ENCODE assay signal across 8 mouse cellular contexts in the genomic region with DNA sequence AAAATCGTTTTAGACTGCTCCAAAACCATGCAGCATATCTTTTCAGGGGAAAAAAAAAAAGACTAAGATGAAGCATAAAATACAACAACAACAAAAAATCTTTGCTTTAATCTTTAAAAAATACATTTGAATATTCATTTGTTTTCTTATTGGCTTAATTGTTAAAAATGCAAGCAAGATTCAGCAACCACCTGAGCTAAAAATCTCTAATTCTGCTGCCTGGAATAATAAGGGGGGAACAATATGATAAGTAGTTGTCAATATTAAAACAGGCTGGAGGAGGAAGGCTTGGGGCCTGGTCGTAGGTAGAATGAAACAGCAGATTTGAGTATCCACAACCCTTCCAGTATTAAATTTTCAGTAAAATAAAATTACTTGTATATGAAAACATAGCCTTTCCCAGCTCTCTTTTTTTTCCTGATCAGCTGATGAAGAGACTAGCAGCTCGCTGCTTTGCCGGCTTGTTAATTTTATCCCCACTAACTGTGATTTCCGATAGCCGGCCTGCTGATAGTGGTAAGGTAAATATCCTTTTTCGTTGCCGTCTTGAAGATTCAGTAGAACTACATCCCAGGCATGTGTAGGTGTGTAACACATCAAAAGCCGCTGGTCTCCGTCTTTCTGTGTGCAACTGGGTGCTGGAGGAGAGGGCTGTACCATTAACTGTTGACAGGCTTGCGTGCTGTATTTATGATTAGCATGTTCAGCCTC.
A peak's percentile ranks its signal among the peaks of the same experiment; 100 is the strongest.
DNase-seq lines count a peak whose midpoint lies in the region; ATAC-seq and TF ChIP-seq lines count a peak whose summit lies in the region.

No protein-coding gene starts in this region.

- peaks cover 16% of the 10 kb centered on the region for H3K4me1 ChIP-seq in heart, embryonic 16.5 days (ENCODE audit: control insufficient read depth, insufficient read depth, low read length)
- H3K4me1 ChIP-seq in limb, embryonic 14.5 days (ENCODE audit: control insufficient read depth, insufficient read depth, low read length), result peaks cover 12% of the 10 kb centered on the region
- H3K4me1 ChIP-seq in stomach, embryonic 14.5 days (ENCODE audit: control insufficient read depth, insufficient read depth, low read length), result peaks cover 19% of the 10 kb centered on the region; the same call in 1 of the 2 replicates

- ATAC-seq in heart, embryonic 16.5 days (replicated peaks; ENCODE audit: extremely low read depth, insufficient read depth, low FRiP score), result no peak
- ATAC-seq in limb, embryonic 14.5 days (ENCODE audit: low FRiP score, low read depth), result no peak
- no peak for ATAC-seq in stomach, embryonic 14.5 days (ENCODE audit: insufficient number of reproducible peaks, insufficient read depth, low FRiP score, low read depth)

- H3K27me3 ChIP-seq in heart, embryonic 16.5 days (ENCODE audit: control insufficient read depth, insufficient read depth, low read length), result no peaks in the 10 kb centered on the region
- H3K27me3 ChIP-seq in limb, embryonic 14.5 days (ENCODE audit: control insufficient read depth, insufficient read depth, low read length), result no peaks in the 10 kb centered on the region
- H3K27me3 ChIP-seq in stomach, embryonic 14.5 days (ENCODE audit: control insufficient read depth, insufficient read depth, low read length), result no peaks in the 10 kb centered on the region

- H3K36me3 ChIP-seq in heart, embryonic 16.5 days (ENCODE audit: control insufficient read depth, insufficient read depth), result no peaks in the 10 kb centered on the region
- H3K36me3 ChIP-seq in limb, embryonic 14.5 days (ENCODE audit: control insufficient read depth, insufficient read depth, low read length), result peaks cover 4% of the 10 kb centered on the region; the same call in 1 of the 2 replicates
- peaks cover 2% of the 10 kb centered on the region; the same call in 1 of the 2 replicates for H3K36me3 ChIP-seq in stomach, embryonic 14.5 days (ENCODE audit: control insufficient read depth, insufficient read depth, low read length)

- peak overlapping the region; percentile 79 for H3K9ac ChIP-seq in heart, embryonic 16.5 days (ENCODE audit: low read length)
- H3K9ac ChIP-seq in limb, embryonic 14.5 days (ENCODE audit: low read depth, low read length, severe bottlenecking), result peak overlapping the region; percentile 69; the same call in 1 of the 2 replicates
- H3K9ac ChIP-seq in stomach, embryonic 14.5 days (replicated peaks; ENCODE audit: low read depth, low read length), result no peak overlapping the region

- H3K27ac ChIP-seq in heart, embryonic 16.5 days (ENCODE audit: low read length), result peak overlapping the region; percentile 61
- H3K27ac ChIP-seq in limb, embryonic 14.5 days (replicated peaks; ENCODE audit: low read depth, low read length), result peak overlapping the region; percentile 41; the same call in 1 of the 2 replicates
- H3K27ac ChIP-seq in stomach, embryonic 14.5 days (ENCODE audit: low read length), result no peak overlapping the region; the same call in 1 of the 2 replicates

- WGBS in heart, embryonic 16.5 days, result 17% methylated on average over 11 of the region's 11 CpGs
- 20% methylated on average over 11 of the region's 11 CpGs for WGBS in limb, embryonic 14.5 days
- WGBS in stomach, embryonic 14.5 days, result 22% methylated on average over 11 of the region's 11 CpGs

- intact Hi-C loops in gastrocnemius, postnatal 14 days (cut with DNase I; ENCODE audit: low total_unique reads), result no loop called here

- peak overlapping the region; percentile 82 for H3K4me3 ChIP-seq in heart, embryonic 16.5 days (ENCODE audit: low read length)
- peak overlapping the region; percentile 47 for H3K4me3 ChIP-seq in limb, embryonic 14.5 days (replicated peaks; ENCODE audit: low read length)
- H3K4me3 ChIP-seq in stomach, embryonic 14.5 days (ENCODE audit: low read depth, low read length), result peak overlapping the region; percentile 50; the same call in 1 of the 2 replicates

- H3K4me2 ChIP-seq in heart, embryonic 16.5 days (ENCODE audit: low read depth, low read length), result peak overlapping the region; percentile 78
- H3K4me2 ChIP-seq in limb, embryonic 14.5 days (replicated peaks; ENCODE audit: low read depth, low read length, severe bottlenecking), result peak overlapping the region; percentile 82
- peak overlapping the region; percentile 74 for H3K4me2 ChIP-seq in stomach, embryonic 14.5 days (replicated peaks; ENCODE audit: low read depth, low read length)

- no peaks in the 10 kb centered on the region for H3K9me3 ChIP-seq in heart, embryonic 16.5 days (replicated peaks; ENCODE audit: control insufficient read depth, low read length)
- H3K9me3 ChIP-seq in limb, embryonic 14.5 days (ENCODE audit: control insufficient read depth, low read length), result no peaks in the 10 kb centered on the region
- H3K9me3 ChIP-seq in stomach, embryonic 14.5 days (ENCODE audit: control insufficient read depth, low read depth, low read length), result no peaks in the 10 kb centered on the region

- TF ChIP-seq POLR2A in limb, embryonic 14.5 days (IDR thresholded peaks at IDR 0.05; ENCODE audit: borderline replicate concordance, extremely low read depth, insufficient read depth, insufficient read length), result no peak

- DNase-seq in layer of hippocampus, postnatal 10 days (ENCODE audit: low spot score in 2 of 2), result peak; percentile 33 to 54
- no peak for DNase-seq in layer of hippocampus, adult 11-12 months (ENCODE audit: low spot score)
- peak; percentile 32 to 56 for DNase-seq in cerebellum, postnatal 10 days
- no peak for DNase-seq in limb, embryonic 14.5 days (ENCODE audit: low spot score)
- DNase-seq in gastrocnemius, postnatal 14 days, result no peak
- DNase-seq in thymus, postnatal 4 days, result no peak

Comparison
In these comparisons a context has a peak if more than half of its experiments do, and no peak if none do; other contexts are left out.
1. DNase-seq: peak in layer of hippocampus, postnatal 10 days (2 of 2) and cerebellum, postnatal 10 days (2 of 2); none in layer of hippocampus, adult 11-12 months (single experiment), limb, embryonic 14.5 days (single experiment), gastrocnemius, postnatal 14 days (single experiment) and thymus, postnatal 4 days (single experiment).
2. Peak in every context shown above with its lines, with median percentiles within 50 percentile points of each other: H3K4me2 ChIP-seq and H3K4me3 ChIP-seq.